Mouse (Mus musculus) adipocyte (in vitro differentiated cells): ENCODE results near the gene Vamp2.

Experiments
- DNase-seq: peaks from one replicate; pipeline ENCODE4 v3.0.0-alpha.2; 2016; ENCODE audit warnings: low spot score

Gene Vamp2

GRCm38 (mm10) chr11:69114621-69115020 is 26.3 kb downstream of the Vamp2 start:
- DNase-seq = no peak

GRCm38 (mm10) chr11:69116843-69117242 is 28.6 kb downstream of the Vamp2 start:
- no peak for DNase-seq

GRCm38 (mm10) chr11:69117737-69118695 is 29.7 kb downstream of the Vamp2 start:
- DNase-seq = peak; percentile 71

- peak; percentile 92 for DNase-seq
These were observed 30.5 kb downstream of the Vamp2 start for GRCm38 (mm10) chr11:69118765-69119164.

GRCm38 (mm10) chr11:69119446-69120155 is 31.3 kb downstream of the Vamp2 start:
- DNase-seq = no peak

GRCm38 (mm10) chr11:69120221-69121000 is 32.1 kb downstream of the Vamp2 start, which contains the start of gene Hes7:
TSS of gene Hes7 (plus strand) at chr11:69120404.
- no peak for DNase-seq

GRCm38 (mm10) chr11:69121001-69121740 is 32.9 kb downstream of the Vamp2 start:
- DNase-seq = no peak

GRCm38 (mm10) chr11:69121741-69122335 is 33.5 kb downstream of the Vamp2 start:
- DNase-seq = no peak

GRCm38 (mm10) chr11:69122336-69122951 is 34.2 kb downstream of the Vamp2 start, which contains the start of gene 9130213A22Rik:
TSS of gene 9130213A22Rik (minus strand) at chr11:69122589.
- DNase-seq = peak; percentile 75

GRCm38 (mm10) chr11:69123056-69123692 is 34.9 kb downstream of the Vamp2 start:
- peak; percentile 93 for DNase-seq

- peak; percentile 96 for DNase-seq
These were observed 35.6 kb downstream of the Vamp2 start for GRCm38 (mm10) chr11:69123693-69124497.

- DNase-seq = peak; percentile 87
These were observed 36.2 kb downstream of the Vamp2 start for GRCm38 (mm10) chr11:69124498-69124847.

- DNase-seq = peak; percentile 88
These were observed 37.0 kb downstream of the Vamp2 start for GRCm38 (mm10) chr11:69125041-69125851.

- no peak for DNase-seq
These were observed 37.4 kb downstream of the Vamp2 start, which contains the start of gene Aloxe3 for GRCm38 (mm10) chr11:69125852-69125918. TSS of gene Aloxe3 (plus strand) at chr11:69125896.

GRCm38 (mm10) chr11:69125919-69126705 is 37.8 kb downstream of the Vamp2 start:
- no peak for DNase-seq

- DNase-seq = no peak
These were observed 38.4 kb downstream of the Vamp2 start for GRCm38 (mm10) chr11:69126706-69127095.

GRCm38 (mm10) chr11:69128426-69129122 is 40.3 kb downstream of the Vamp2 start:
- DNase-seq = no peak

- DNase-seq = no peak
These were observed 45.3 kb downstream of the Vamp2 start for GRCm38 (mm10) chr11:69133566-69133922.
